Mouse (Mus musculus) T-helper 17 cell (primary cell): ENCODE measurements around the gene Lemd2.

ENCODE experiments used
- in situ Hi-C, 2 experiments: fragments of 300-600 bp; cut with MboI, MseI; formaldehyde crosslinking; loops; 1 replicate in 1 of 2; 2 replicates in 1 of 2; pipeline ENCODE4 v1.15.1; 2025; ENCODE audit warnings: high pct_unique_total_duplicates in 2 of 2

The Lemd2 gene

DNA sequence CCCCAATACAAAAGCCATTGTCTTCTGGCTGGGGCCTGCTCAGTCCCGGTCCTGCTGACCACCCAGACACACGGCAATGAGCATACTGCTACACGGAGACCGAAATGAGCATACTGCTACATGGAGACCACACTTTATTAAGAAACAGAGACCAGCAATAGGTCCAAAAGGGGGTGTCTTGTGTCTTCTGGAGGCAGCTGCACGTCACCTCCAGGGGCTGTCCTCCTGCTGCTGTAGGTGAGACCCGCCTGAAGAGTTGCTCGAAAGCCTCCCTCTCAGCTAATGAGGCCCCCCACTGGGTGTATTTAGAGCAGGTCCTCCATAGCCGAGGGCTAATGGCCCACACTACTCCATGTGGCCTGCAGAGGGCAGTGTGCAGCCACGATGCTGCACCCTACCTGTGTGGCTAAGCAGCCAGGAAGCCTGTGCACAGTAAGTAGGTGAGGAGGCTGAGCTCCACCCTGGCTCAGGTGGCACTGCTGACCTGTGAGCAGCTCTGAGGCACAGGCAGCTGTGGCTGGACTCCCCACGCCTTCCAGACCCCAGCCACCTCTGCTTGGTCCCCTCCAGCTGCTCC lies 14.5 kb downstream of the Lemd2 start:
- in situ Hi-C loops: loop anchor here in 1 of 2 experiments (25.0 kb wide), 1 partner anchor 323 kb away; the partner anchor contains the start of gene Grm4

DNA sequence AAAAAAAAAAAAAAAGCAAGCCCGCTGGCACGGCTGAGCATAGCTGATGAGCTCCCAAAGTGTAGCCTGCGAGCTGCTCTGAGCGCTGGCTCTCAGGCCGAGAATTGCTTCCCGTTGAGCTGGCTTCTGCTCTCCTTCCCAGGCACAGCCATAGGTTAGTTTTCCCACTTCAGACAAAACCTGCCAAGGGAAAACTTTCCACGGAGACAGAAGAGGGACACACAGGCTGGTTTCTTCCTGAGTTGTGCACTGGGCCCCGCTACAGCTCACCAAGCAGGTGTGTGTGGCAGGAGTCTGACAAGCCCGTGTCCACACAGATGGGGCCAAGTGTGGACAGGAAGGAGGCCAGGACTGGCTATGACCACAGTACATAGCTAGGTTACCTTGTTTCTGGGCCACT lies 15.4 kb downstream of the Lemd2 start:
- in situ Hi-C loops: loop anchor here in 1 of 2 experiments (25.0 kb wide), 1 partner anchor 323 kb away; the partner anchor contains the start of gene Grm4

DNA sequence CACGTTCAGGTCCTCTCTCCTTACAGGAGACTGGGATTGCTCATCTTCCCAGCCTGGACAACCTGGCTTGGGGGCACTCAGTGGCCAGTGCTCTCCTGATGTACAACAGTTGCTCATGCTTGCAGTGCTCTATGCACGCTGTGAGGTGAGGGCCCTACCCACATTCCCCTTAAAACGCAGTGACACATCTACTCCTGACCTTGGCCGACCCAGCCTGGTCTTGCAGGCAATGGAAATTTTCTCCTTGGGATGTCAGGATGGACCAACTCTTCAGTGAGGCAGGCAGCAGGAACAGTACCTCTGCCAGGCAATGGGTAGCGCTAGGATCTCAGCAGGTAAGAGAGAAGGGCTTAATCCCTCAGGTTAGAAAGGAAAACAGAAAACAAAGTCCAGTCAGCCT lies 17.2 kb downstream of the Lemd2 start:
- in situ Hi-C loops: loop anchor here in 1 of 2 experiments (25.0 kb wide), 1 partner anchor 325 kb away; the partner anchor contains the start of gene Grm4

DNA sequence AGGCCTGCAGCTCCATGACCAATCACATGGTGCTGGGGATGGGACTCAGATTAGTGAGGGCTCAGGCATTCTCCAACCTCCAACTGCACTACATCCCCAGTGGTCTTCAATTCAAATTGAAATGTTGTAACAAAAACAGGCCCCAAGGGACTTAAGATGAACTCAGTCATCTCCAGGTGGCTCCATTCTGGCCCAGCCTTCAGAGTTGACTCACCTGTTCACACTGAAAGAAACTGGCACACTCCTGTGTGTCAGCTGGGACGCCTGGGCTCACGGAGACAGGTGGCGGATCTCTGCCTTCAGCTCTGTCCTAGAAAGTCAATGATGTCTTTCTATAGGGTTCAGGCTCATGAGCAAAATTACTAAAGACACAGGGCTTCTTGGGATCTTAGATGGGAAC lies 18.2 kb downstream of the Lemd2 start:
- in situ Hi-C loops: loop anchor here in 1 of 2 experiments (25.0 kb wide), 1 partner anchor 326 kb away; the partner anchor contains the start of gene Grm4

DNA sequence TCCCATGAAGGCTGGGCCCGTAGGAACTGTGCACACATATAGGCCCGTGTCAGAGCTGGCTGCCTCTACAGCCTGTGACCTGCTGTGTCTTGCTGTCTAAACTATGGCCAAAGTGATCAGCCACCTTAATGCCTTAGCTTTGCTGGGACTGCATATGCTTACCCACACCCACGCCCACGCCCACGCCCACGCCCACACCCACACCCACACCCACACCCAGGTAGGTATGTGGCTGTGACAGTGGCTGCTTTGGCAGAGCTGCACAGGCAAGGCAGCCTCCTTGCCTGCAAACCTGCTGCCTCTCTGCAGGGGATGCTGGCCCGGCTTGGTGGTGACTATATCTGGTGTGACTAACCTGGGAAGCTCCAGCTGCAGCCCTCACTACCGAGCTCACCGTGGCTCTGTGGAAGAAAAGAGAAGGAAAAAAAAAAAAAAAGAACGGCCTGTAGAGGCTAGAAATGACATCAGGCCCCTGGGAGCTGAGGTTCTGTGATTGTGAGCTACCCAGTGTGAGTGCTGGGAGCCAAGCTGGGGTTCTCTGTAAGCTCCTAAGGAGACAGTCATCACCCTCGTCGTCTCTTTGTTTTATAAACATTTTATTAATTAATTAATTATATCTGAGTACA lies 20.5 kb downstream of the Lemd2 start:
- in situ Hi-C loops: loop anchor here in 1 of 2 experiments (25.0 kb wide), 1 partner anchor 329 kb away; the partner anchor contains the start of gene Grm4

DNA sequence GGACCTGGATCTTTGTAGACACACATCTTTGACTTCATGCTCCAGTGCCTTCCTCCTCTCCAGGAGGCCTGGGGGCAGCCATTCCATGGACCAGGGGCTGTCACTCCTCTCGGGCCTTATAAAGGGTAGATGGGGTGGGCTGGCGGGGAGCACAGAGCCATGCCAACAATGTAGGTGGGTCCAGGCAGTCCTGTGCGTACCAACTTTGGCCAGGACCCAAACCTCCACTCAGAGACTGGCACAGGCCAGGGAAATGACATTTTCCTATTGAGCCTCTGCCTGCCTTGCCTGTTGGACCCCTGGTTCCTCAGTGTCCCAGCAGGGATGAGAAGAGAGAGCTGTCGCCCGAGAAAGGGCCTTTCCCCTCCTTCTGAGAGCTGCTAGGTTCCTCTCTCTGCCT lies 21.9 kb downstream of the Lemd2 start:
- in situ Hi-C loops: loop anchor here in 1 of 2 experiments (25.0 kb wide), 1 partner anchor 330 kb away; the partner anchor contains the start of gene Grm4

DNA sequence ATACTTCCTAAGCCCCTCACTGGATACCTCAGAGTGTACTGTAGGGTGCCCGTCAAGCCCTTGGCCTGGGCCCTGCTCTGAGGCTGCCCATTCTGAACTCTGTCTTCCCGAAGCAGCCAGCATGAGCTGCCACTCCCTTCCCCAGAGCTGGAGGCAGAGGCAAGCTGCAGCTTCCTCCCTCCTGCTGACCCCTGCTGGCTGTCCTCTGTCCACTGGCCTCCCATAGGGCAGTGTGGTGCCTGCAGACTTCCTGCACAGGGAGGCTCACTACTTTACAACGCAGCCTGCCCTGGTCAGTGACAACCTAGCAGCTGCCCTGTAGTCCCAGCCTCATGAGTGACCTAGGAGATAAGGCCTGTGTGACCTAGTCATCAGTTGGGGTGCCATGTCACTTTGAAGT lies 22.6 kb downstream of the Lemd2 start:
- in situ Hi-C loops: loop anchor here in 1 of 2 experiments (25.0 kb wide), 1 partner anchor 331 kb away; the partner anchor contains the start of gene Grm4

DNA sequence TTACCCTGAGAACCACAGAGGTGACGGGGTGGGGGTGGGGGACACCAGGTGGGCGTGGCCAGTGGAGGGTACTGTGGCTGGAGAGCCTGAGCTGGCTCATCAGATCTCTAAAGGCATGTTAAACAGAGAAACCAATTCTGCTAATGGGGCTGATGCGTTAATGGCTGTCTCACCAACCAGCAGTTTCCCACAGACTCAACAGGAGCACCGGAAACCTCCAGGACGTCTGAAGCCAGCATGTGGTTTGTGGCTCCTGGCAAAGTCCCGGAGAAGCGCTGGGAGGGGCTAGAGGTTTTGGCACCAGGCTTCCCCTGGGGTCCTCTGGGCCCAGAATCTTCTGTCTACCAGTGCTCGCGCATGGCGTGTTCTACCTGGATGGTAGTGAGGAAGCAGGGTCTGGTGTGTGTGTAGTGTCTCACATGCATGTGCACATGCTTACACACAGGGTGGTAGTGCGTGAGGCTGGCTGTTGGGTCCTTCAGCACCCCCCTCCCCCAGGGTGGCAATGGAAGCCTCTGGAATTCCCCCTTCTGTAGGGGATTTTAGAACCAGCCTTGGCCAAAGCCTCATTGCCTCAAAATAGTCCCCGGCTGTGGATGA lies 24.5 kb downstream of the Lemd2 start:
- in situ Hi-C loops: loop anchor here in 1 of 2 experiments (25.0 kb wide), 1 partner anchor 333 kb away; the partner anchor contains the start of gene Grm4

DNA sequence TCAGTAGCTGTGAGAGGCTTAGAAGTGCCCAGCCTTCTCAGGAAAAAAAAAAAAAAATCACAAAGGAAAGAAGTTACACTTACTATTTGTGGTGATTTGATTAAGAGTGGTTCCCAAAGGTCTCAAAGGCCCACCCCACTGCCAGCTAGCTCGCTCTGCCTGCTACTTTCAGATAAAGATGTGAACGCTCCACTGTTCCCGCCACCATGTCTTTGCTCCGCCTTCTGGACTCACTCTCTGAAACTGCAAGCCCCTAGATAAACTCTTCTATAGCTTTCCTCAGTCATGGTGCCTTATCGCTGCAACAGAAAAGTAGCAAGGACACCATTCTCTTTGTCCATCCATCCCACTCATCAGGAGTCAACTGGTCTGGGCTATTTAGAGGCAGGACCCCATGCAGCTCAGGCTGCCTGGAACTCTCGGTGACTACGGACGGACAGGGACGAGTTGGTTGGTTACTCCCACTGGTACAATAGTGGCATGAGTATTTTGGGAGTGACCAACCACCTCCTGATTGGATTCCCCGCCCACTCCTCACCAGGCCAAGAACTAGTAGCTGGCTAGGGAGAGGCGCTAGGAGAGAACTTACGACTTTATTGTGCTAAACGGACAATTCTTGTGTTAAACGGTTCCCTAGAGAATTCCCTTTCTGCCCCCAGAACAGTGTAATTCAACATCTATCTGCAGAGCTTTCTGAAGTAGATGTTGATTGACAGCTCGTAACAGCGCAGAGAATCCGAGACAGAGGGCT lies 25.7 kb downstream of the Lemd2 start:
- in situ Hi-C loops: loop anchor here in 1 of 2 experiments (25.0 kb wide), 1 partner anchor 334 kb away; the partner anchor contains the start of gene Grm4

DNA sequence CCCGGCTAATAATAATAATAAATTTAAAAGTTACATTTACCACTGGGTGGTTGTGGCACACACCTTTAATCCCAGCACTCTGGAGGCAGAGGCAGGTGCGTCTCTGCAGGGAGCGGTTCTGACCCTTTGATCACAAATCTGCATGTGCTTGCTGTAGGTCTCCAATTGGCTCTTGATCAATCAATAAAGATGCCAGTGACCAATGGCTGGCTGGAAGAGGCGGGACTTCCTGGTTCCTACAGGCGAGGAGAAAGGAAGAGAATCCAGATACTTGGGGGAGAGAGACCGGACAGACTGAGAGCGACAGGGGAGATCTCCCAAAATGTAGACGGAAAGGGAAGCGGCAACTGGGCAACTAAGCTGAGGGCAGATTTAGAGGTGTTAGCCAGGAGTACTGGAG lies 26.2 kb downstream of the Lemd2 start:
- in situ Hi-C loops: loop anchor here in 1 of 2 experiments (25.0 kb wide), 1 partner anchor 334 kb away; the partner anchor contains the start of gene Grm4

DNA sequence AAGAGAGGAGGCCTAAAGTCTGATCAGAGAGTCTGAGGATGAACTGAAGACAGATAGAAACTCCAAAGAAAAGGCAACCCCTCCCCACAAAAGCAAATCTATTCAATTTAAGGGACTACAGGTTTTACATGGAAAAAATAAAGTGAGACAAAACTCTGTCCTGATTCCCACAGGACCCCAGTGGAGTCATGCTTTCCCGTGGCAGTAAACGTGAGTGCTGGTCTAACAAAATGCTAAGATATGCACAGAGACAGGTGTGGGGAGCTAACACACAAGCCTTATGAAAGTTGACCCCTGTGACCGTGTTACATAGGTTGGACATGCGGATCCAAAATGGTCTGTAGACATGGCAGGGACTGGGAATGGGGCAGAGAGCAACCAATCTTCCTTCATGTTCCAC lies 27.5 kb downstream of the Lemd2 start:
- in situ Hi-C loops: loop anchor here in 1 of 2 experiments (25.0 kb wide), 1 partner anchor 336 kb away; the partner anchor contains the start of gene Grm4

DNA sequence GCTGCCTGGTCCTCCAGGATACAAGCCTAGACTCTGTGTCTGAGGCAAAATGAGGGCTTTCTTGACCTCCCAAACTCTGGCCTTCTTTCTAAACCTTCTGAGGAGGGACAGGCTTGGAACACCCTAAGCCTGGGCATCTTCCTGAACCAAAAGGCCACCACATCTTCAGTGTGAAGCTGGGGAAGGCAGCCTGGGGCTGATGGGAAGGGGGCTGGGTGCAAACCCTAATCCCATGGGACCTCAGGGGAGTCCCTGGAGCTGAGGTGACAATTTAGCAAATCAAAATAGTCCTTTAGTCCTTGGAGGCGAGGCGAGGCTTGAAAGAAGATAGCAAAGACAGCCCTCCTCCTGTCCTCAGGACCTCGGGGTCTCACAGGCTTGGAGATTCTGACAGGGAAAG lies 28.0 kb downstream of the Lemd2 start:
- in situ Hi-C loops: loop anchor here in 1 of 2 experiments (25.0 kb wide), 1 partner anchor 336 kb away; the partner anchor contains the start of gene Grm4

DNA sequence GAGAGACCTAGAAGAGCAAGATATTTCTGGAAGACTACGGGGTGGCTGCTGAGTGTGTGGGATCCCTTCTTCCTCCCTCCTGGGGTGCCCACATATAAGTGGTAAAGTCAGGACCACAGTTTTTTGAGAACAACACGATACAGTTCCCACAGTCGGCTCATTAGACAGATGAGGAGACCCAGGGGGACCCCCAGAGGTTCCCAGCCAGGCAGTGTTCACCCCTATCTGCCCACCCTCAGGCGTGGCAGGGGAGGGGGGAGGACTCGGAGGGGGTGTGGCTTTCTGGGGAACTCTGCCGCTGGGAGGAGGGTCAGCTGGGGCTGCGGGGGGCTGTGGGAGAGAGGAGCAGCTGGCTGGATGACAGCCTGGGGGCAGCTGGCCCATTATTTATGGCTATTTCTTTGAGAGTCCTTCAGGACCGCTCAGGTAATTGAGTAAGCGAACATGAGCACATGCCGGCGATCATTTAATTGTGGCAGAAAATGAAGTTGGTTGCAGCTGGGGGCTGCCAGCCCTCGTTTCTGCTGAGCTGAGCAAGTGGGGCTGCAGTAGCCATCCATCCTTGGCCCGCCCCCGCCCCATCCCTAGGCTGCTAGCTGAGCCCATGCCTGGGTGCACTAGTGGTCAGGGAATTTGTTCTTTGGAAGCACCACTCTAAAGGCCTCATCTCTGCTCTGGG lies 28.9 kb downstream of the Lemd2 start:
- in situ Hi-C loops: loop anchor here in 1 of 2 experiments (25.0 kb wide), 1 partner anchor 337 kb away; the partner anchor contains the start of gene Grm4

DNA sequence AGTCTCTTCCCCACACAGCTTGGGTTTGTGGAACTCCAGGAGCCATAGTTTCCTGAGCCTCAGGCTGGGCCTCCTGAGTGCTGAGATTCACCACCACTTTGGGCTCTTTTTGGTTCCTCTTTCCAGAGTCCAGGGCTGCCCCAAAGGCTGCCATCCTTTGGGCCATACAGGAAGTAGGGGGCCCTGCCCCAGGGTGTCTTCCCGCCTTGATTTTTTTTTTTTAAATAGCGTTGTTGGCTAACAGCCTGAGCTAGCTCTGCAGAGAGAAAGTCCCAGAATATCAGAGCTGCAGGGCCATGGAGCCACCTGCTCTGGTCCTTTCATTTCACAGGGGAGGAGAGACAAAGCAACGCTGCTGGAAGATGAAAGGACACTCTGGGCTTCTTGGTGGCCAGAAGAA lies 30.6 kb downstream of the Lemd2 start:
- in situ Hi-C loops: loop anchor here in 1 of 2 experiments (25.0 kb wide), 1 partner anchor 1661 kb away; no protein-coding TSS in a partner anchor

DNA sequence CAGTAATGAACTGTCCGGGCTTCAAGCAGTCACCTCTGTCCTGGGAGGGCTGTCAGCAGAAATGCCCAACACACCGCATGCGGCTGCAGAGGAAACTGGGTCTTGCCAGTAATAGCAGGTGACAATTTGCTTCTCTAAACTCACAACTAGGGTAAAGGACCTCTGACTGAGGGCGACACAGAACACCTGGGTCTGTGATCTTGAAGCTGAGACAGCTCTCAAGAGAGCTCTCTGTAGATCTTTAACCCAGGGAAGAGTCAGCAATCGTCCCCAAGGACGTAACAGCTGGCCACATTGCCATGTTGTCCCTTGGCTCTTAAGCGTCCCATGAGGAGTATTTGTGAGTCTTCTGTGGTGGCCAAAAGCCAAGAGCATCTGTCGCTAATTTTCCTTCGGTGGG lies 31.8 kb downstream of the Lemd2 start:
- in situ Hi-C loops: loop anchor here in 1 of 2 experiments (25.0 kb wide), 1 partner anchor 1660 kb away; no protein-coding TSS in a partner anchor

DNA sequence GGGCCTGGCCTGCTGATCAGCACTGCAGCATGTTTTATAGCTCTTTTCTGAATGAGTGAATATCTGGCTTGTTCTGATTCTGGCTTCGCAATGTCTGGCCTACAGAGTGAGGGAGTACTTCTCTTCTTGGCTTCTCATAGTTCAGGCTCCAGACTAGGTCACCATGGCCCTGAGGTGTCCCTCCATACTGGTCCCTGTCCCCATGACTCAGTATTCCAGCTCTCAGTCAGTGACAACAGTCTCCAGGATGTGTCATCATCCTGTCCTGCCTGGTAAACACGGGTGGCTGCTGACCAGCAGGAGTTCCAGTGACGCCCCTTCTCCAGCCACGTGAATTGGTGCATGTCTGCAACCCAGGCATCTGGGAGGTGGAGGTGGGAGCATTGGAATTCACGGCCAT lies 33.1 kb downstream of the Lemd2 start:
- in situ Hi-C loops: loop anchor here in 1 of 2 experiments (25.0 kb wide), 1 partner anchor 1659 kb away; no protein-coding TSS in a partner anchor

DNA sequence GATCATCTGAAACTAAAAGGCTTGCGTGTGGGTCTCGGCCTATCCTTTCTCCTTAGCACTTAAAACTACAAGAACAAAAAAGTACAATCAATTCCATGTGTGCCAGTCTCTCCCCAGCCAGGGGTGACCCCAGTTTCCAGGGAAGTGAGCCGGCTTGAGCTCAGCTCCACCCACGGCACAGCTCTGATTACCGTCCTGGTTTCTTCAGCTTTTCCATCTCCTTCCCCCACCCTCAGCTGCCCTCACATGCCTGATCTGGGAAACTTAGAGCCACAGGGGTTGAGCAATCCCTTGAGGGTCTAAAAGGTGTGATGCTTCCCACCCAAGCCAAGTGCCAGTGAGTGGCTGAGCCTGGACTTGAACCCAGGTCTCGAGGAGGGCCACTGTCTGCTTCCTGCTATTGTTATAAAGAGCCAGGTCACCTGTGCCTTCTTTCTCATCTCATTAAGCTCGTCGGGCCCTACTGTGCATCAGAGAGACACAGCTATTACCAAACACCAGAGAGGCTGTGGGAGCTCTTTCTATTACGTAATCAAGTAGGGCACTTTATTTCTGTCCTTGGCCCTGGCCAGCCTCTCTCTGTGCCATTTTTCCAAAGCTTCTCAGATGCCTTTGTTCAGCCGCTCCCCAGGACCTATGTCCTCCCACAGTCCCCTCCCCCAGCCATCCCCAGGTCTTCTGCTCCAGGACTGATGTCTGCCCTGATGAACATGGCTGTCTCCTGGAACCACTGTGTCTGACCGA lies 34.1 kb downstream of the Lemd2 start:
- in situ Hi-C loops: loop anchor here in 1 of 2 experiments (25.0 kb wide), 1 partner anchor 1658 kb away; no protein-coding TSS in a partner anchor

DNA sequence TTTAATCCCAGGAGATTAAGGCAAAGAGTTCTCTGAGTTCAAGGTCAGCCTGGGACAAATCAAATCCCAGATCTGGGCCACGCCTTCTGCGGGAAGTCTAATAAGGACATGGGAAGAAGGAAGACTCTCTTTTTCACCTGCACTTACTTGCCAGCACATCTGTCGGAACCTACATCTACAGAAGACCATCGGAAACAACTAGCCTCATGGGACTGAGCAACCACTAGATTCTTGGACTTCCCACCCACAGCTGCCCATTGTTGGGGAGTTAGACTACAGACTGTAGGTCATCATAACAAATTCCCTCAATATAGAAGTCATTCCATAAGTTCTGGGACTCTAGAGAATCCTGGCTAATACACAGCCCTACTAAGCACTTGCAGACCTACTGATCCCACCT lies 35.7 kb downstream of the Lemd2 start:
- in situ Hi-C loops: loop anchor here in 1 of 2 experiments (25.0 kb wide), 1 partner anchor 1656 kb away; no protein-coding TSS in a partner anchor

DNA sequence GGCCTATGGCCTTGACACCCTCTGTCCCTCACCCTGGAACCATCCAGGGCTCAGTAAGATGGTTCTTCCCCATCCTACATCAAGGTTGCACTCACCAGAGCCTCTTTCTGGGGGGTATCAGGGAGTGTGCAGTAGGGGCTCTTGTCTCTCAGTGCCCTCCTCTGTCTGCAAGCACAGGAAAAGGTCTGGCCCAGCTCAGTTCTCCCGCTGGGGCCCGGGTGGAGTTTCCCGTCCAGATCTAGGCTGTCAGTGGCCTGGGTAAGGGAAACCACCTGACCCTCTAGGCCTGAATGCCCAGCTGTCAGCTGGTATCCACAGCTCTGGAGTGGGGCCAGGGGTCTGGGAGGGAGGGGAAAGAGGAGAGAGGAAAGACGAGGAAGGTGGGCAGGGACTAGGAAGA lies 36.7 kb downstream of the Lemd2 start, which contains the start of gene Ip6k3:
Gene Ip6k3 (minus strand): TSS at position 251 of the 400 bp plus-strand sequence.
- in situ Hi-C loops: loop anchor here in 1 of 2 experiments (25.0 kb wide), 1 partner anchor 1655 kb away; no protein-coding TSS in a partner anchor
